Mouse (Mus musculus) embryonic facial prominence, embryonic 12.5 days (tissue): Measurements from ENCODE around the gene Vmn1r130. TPM values are rescaled to one million over a fixed set of nuclear protein-coding genes. Genes with fewer than 3 reads are reported as not detected.
"Not testable (repeated sequence)": the region's sequence is repeated elsewhere in the genome, so short reads cannot be mapped to it uniquely, and the experiment has no call there.

Experiments
- ATAC-seq: fragments of 200-750 bp; cut with Nextera tagmentation; 2 replicates; pipeline ENCODE4 v1.8.0; 2017; ENCODE audit not compliant: insufficient number of reproducible peaks, insufficient read depth, low FRiP score, low TSS enrichment
- H3K27ac ChIP-seq: fragments of 300-500 bp; sonication (generic); 2 replicates; pipeline ENCODE4 v1.5.1; 2016; ENCODE audit warnings: mild to moderate bottlenecking
- H3K27me3 ChIP-seq: fragments of 300-500 bp; sonication (generic); 2 replicates; pipeline ENCODE4 v1.6.1; 2016; ENCODE audit warnings: mild to moderate bottlenecking, moderate library complexity
- H3K36me3 ChIP-seq: fragments of 300-500 bp; sonication (generic); 2 replicates; pipeline ENCODE4 v1.6.1; 2016; ENCODE audit warnings: mild to moderate bottlenecking
- H3K4me1 ChIP-seq: fragments of 300-500 bp; sonication (generic); 2 replicates; pipeline ENCODE4 v1.6.1; 2016
- H3K4me2 ChIP-seq: fragments of 300-500 bp; sonication (generic); replicated peaks from 2 replicates; pipeline ENCODE4 v1.6.1; 2016; ENCODE audit warnings: mild to moderate bottlenecking, moderate library complexity
- H3K4me3 ChIP-seq: fragments of 300-500 bp; sonication (generic); 2 replicates; pipeline ENCODE4 v1.5.1; 2016; ENCODE audit warnings: mild to moderate bottlenecking
- H3K9ac ChIP-seq: fragments of 300-500 bp; sonication (generic); 2 replicates; pipeline ENCODE4 v1.6.1; 2016; ENCODE audit warnings: mild to moderate bottlenecking, moderate library complexity
- H3K9me3 ChIP-seq: fragments of 300-500 bp; sonication (generic); 2 replicates; pipeline ENCODE4 v1.6.1; 2016; ENCODE audit warnings: mild to moderate bottlenecking, moderate library complexity
- WGBS: fragments of 180-500 bp; shearing (Covaris S2); methylation state at CpG from one replicate; pipeline ENCODE4 v1.1.7; 2016; 5-methylcytosine and 5-hydroxymethylcytosine counted together
- polyA plus RNA-seq: library from polyadenylated mRNA; unstranded; fragments of >200 nt; fragmentation: Nextera tagmentation; extraction: Ambion mirVana; gene quantifications from 2 replicates; pipeline ENCODE4 v1.2.1, GENCODE M21; 2016

Vmn1r130 gene
- not detected in 2 replicates for polyA plus RNA-seq

DNA sequence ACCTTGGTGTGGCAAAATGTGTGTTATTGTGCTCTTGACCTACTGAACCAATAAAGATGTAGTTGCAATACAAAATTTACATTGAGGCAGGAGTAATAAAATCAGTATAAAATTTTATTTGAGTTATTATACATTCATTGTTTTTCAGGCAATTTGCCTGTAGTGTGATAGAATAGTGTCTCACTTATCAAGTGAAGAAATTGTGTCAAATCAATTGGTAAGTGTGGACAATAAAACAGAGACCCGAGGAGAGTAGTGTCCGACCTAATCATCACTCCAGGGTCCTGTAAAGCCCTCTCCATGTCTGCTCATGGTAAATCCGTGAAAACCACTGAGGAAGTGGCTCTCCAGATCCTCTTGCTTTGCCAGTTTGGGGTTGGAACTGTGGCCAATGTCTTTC lies at the start of gene Vmn1r130:
Vmn1r130 (plus strand) TSS at position 301 of the 400 bp plus-strand sequence.
- H3K27ac ChIP-seq, H3K9me3 ChIP-seq, H3K9ac ChIP-seq, H3K4me1 ChIP-seq, H3K27me3 ChIP-seq, H3K4me2 ChIP-seq, H3K4me3 ChIP-seq, H3K36me3 ChIP-seq, ATAC-seq: not testable (repeated sequence)
- WGBS, result no CpG with 5 or more reads among the region's 3 CpGs

GRCm38 (mm10) chr7:21545990-21546389 lies 34.4 kb downstream of the Vmn1r130 start, which contains the start of gene Vmn1r131:
TSS of gene Vmn1r131 (minus strand) at chr7:21546090.
- H3K4me1 ChIP-seq, H3K27me3 ChIP-seq, ATAC-seq, H3K9ac ChIP-seq, H3K4me2 ChIP-seq, H3K4me3 ChIP-seq, H3K36me3 ChIP-seq, H3K27ac ChIP-seq, H3K9me3 ChIP-seq: not testable (repeated sequence)
- WGBS, result no CpG with 5 or more reads among the region's 2 CpGs

Other genes with a start within 250 kb of the Vmn1r130 start
- not detected in 2 replicates for gene Vmn1r125, start 239.6 kb upstream of the Vmn1r130 start, polyA plus RNA-seq
- gene Vmn1r126, start 210.3 kb upstream of the Vmn1r130 start, polyA plus RNA-seq, result not detected in 2 replicates
- gene Vmn1r127, start 191.9 kb upstream of the Vmn1r130 start, polyA plus RNA-seq, result not detected in 2 replicates
- gene Vmn1r128, start 162.4 kb upstream of the Vmn1r130 start, polyA plus RNA-seq, result not detected in 2 replicates
- not detected in 2 replicates for gene Vmn1r129, start 150.5 kb upstream of the Vmn1r130 start, polyA plus RNA-seq
- gene Gm6882, start 79.0 kb upstream of the Vmn1r130 start, polyA plus RNA-seq, result not detected in 2 replicates
- gene Vmn1r131, start 34.3 kb downstream of the Vmn1r130 start, polyA plus RNA-seq, result not detected in 2 replicates
- not detected in 2 replicates for gene Vmn1r132, start 102.3 kb downstream of the Vmn1r130 start, polyA plus RNA-seq
- not detected in 2 replicates for gene Gm4175, start 249.7 kb downstream of the Vmn1r130 start, polyA plus RNA-seq